Mouse (Mus musculus) inflammation-experienced regulatory T-cells, adult 6 months (primary cell): ENCODE data around the gene Agpat4. TPM values are rescaled to one million over a fixed set of nuclear protein-coding genes. Genes with fewer than 3 reads are reported as not detected.

Source experiments
- ATAC-seq: one replicate; pipeline ENCODE4 v1.8.0; 2017
- polyA plus RNA-seq, 3 experiments: library from polyadenylated mRNA; unstranded; fragments of 100-300 nt; shearing (Covaris generic); gene quantifications; one replicate each; pipeline ENCODE4 v1.2.1; 2017

Agpat4 gene
- polyA plus RNA-seq, 3 experiments from 2014 or later: 10.6 to 35.9 (median 14.9) TPM

GRCm38 (mm10) chr17:12123168-12123567 is 4.7 kb downstream of the Agpat4 start:
- ATAC-seq: no peak

- ATAC-seq: no peak
Measured at GRCm38 (mm10) chr17:12127056-12127455, 8.6 kb downstream of the Agpat4 start.

GRCm38 (mm10) chr17:12128976-12129375 is 10.5 kb downstream of the Agpat4 start:
- ATAC-seq: no peak

GRCm38 (mm10) chr17:12131171-12131570 is 12.7 kb downstream of the Agpat4 start:
- no peak for ATAC-seq

- ATAC-seq: no peak
Measured at GRCm38 (mm10) chr17:12131581-12131980, 13.1 kb downstream of the Agpat4 start.

- ATAC-seq: no peak
Measured at GRCm38 (mm10) chr17:12132904-12133303, 14.4 kb downstream of the Agpat4 start.

GRCm38 (mm10) chr17:12133985-12134384 is 15.5 kb downstream of the Agpat4 start:
- no peak for ATAC-seq

- no peak for ATAC-seq
Measured at GRCm38 (mm10) chr17:12134975-12135633, 16.6 kb downstream of the Agpat4 start.

GRCm38 (mm10) chr17:12138355-12138754 is 19.9 kb downstream of the Agpat4 start:
- no peak for ATAC-seq

- no peak for ATAC-seq
Measured at GRCm38 (mm10) chr17:12143948-12144364, 25.5 kb downstream of the Agpat4 start.

- no peak for ATAC-seq
Measured at GRCm38 (mm10) chr17:12146132-12146681, 27.7 kb downstream of the Agpat4 start.

GRCm38 (mm10) chr17:12147830-12148229 is 29.3 kb downstream of the Agpat4 start:
- no peak for ATAC-seq

- ATAC-seq: no peak
Measured at GRCm38 (mm10) chr17:12149232-12149861, 30.8 kb downstream of the Agpat4 start.

- no peak for ATAC-seq
Measured at GRCm38 (mm10) chr17:12150970-12151369, 32.5 kb downstream of the Agpat4 start.

GRCm38 (mm10) chr17:12154260-12154659 is 35.8 kb downstream of the Agpat4 start:
- no peak for ATAC-seq

- ATAC-seq: no peak
Measured at GRCm38 (mm10) chr17:12155236-12155635, 36.7 kb downstream of the Agpat4 start.

GRCm38 (mm10) chr17:12155872-12156271 is 37.4 kb downstream of the Agpat4 start:
- ATAC-seq: no peak

GRCm38 (mm10) chr17:12156661-12157060 is 38.2 kb downstream of the Agpat4 start:
- no peak for ATAC-seq

- no peak for ATAC-seq
Measured at GRCm38 (mm10) chr17:12157203-12157602, 38.7 kb downstream of the Agpat4 start.

GRCm38 (mm10) chr17:12159187-12160060 is 40.9 kb downstream of the Agpat4 start:
- ATAC-seq: no peak

- ATAC-seq: no peak
Measured at GRCm38 (mm10) chr17:12160061-12160421, 41.5 kb downstream of the Agpat4 start.

- no peak for ATAC-seq
Measured at GRCm38 (mm10) chr17:12160540-12160939, 42.0 kb downstream of the Agpat4 start.
